8 mouse cellular contexts compared by ENCODE assay signal in genomic region chr2:174074621-174075020, GRCm38 (mm10). TPM values are rescaled to one million over a fixed set of nuclear protein-coding genes. Genes with fewer than 3 reads are reported as not detected.
A peak's percentile ranks its signal among the peaks of the same experiment; 100 is the strongest.
DNase-seq lines count a peak whose midpoint lies in the region; ATAC-seq and TF ChIP-seq lines count a peak whose summit lies in the region.

No protein-coding gene starts in this region.

- H3K9me3 ChIP-seq in embryonic facial prominence, embryonic 11.5 days (replicated peaks; ENCODE audit: control insufficient read depth, low read length): no peaks in the 10 kb centered on the region
- H3K9me3 ChIP-seq in liver, postnatal 0 days (ENCODE audit: low read length): no peaks in the 10 kb centered on the region

- no peak for TF ChIP-seq CTCF in left cerebral cortex, adult 2 months (IDR thresholded peaks at IDR 0.05)
- no peak for TF ChIP-seq CTCF in liver, postnatal 0 days (IDR thresholded peaks at IDR 0.05; ENCODE audit: low read depth)

- peaks cover 5% of the 10 kb centered on the region for H3K4me1 ChIP-seq in embryonic facial prominence, embryonic 11.5 days (ENCODE audit: control insufficient read depth, insufficient read depth, low read length)
- peaks cover 12% of the 10 kb centered on the region for H3K4me1 ChIP-seq in liver, postnatal 0 days (ENCODE audit: insufficient read depth)

- H3K36me3 ChIP-seq in embryonic facial prominence, embryonic 11.5 days (replicated peaks; ENCODE audit: control insufficient read depth, insufficient read depth, low read depth, low read length): no peaks in the 10 kb centered on the region
- H3K36me3 ChIP-seq in liver, postnatal 0 days (replicated peaks; ENCODE audit: insufficient read depth, low read length): no peaks in the 10 kb centered on the region

- no peaks in the 10 kb centered on the region for H3K27me3 ChIP-seq in embryonic facial prominence, embryonic 11.5 days (ENCODE audit: control insufficient read depth, insufficient read depth, low read length)
- no peaks in the 10 kb centered on the region for H3K27me3 ChIP-seq in liver, postnatal 0 days (ENCODE audit: insufficient read depth, low read length)

- WGBS in embryonic facial prominence, embryonic 11.5 days: 0% methylated on average over 7 of the region's 13 CpGs
- 0% methylated on average over 8 of the region's 13 CpGs for WGBS in liver, postnatal 0 days (ENCODE audit: insufficient replicate concordance)

- intact Hi-C loops in left cerebral cortex, adult 2 months (cut with DNase I): loop anchor here (5.0 to 10.0 kb wide), 2 partner anchors 223 to 410 kb away; no protein-coding TSS in a partner anchor
- intact Hi-C loops in left cerebral cortex, postnatal 14 days (cut with DNase I): loop anchor here (5.0 to 10.0 kb wide), 2 partner anchors 208 to 490 kb away; partner anchors contain the start of gene Gnas

- TF ChIP-seq EP300 in liver, postnatal 0 days (IDR thresholded peaks at IDR 0.05; ENCODE audit: low read depth): no peak

- peak overlapping the region; percentile 71 for H3K9ac ChIP-seq in embryonic facial prominence, embryonic 11.5 days (replicated peaks; ENCODE audit: low read length)
- H3K9ac ChIP-seq in liver, postnatal 0 days (replicated peaks): peak overlapping the region; percentile 60

- peak overlapping the region; percentile 80; the same call in 1 of the 2 replicates for H3K4me3 ChIP-seq in left cerebral cortex, adult 2 months
- peak overlapping the region; percentile 32 for H3K4me3 ChIP-seq in embryonic facial prominence, embryonic 11.5 days (ENCODE audit: low read depth, low read length)
- H3K4me3 ChIP-seq in liver, postnatal 0 days (ENCODE audit: low read depth, low read length): peak overlapping the region; percentile 34

- peak overlapping the region; percentile 73 for H3K4me2 ChIP-seq in embryonic facial prominence, embryonic 11.5 days (ENCODE audit: low read depth, low read length)
- H3K4me2 ChIP-seq in liver, postnatal 0 days (ENCODE audit: low read depth, low read length): peak overlapping the region; percentile 99

- no peak for DNase-seq in left cerebral cortex, adult 2 months (ENCODE audit: extremely low spot score in 1 of 2, low spot score in 2 of 2)
- no peak for DNase-seq in left cerebral cortex, postnatal 14 days (ENCODE audit: low spot score in 2 of 2)
- DNase-seq in embryonic facial prominence, embryonic 11.5 days (ENCODE audit: low spot score): peak; percentile 73
- peak; percentile 53 for DNase-seq in forelimb bud, embryonic 11.5 days (ENCODE audit: low read depth, low spot score)
- DNase-seq in liver, postnatal 0 days: no peak
- no peak for DNase-seq in urinary bladder, postnatal 36 days (ENCODE audit: low spot score in 2 of 2)
- no peak for DNase-seq in urinary bladder, postnatal 25 days (ENCODE audit: low spot score)
- no peak for DNase-seq in right cerebral cortex, postnatal 14 days

- peak; percentile 31; the same call in 1 of the 2 replicates for ATAC-seq in embryonic facial prominence, embryonic 11.5 days (replicated peaks; ENCODE audit: insufficient number of reproducible peaks, low FRiP score, low TSS enrichment, low read depth)
- ATAC-seq in liver, postnatal 0 days: no peak

- peak overlapping the region; percentile 89; the same call in 1 of the 2 replicates for H3K27ac ChIP-seq in left cerebral cortex, adult 2 months
- peak overlapping the region; percentile 94 for H3K27ac ChIP-seq in embryonic facial prominence, embryonic 11.5 days (replicated peaks; ENCODE audit: low read depth, low read length)
- peak overlapping the region; percentile 83; the same call in 1 of the 2 replicates for H3K27ac ChIP-seq in liver, postnatal 0 days (ENCODE audit: low read depth)

RNA-seq across cellular contexts. Expression of gene Stx16, which starts 1.5 kb away (rescaled TPM):
- total RNA-seq in left cerebral cortex, adult 2 months (2021): 10 to 100 TPM; 57.5 to 62.2 TPM
- total RNA-seq in left cerebral cortex, postnatal 14 days (2021): 10 to 100 TPM; 40.2 to 41.2 TPM
- 6.7 and 7.8 TPM in 2 replicates for polyA plus RNA-seq in embryonic facial prominence, embryonic 11.5 days (2014; fragmentation: Nextera tagmentation; extraction: Ambion mirVana)
- 2.4 and 2.9 TPM in 2 replicates for polyA plus RNA-seq in liver, postnatal 0 days (2015; fragmentation: Nextera tagmentation; extraction: Ambion mirVana)

RNA-seq across cellular contexts. Expression of gene Npepl1, which starts 35.5 kb away (rescaled TPM):
- 10 to 100 TPM; 12.8 to 13.7 TPM for total RNA-seq in left cerebral cortex, adult 2 months (2021)
- total RNA-seq in left cerebral cortex, postnatal 14 days (2021): 10 to 100 TPM; 12.2 to 14.1 TPM
- 31.3 and 32.9 TPM in 2 replicates for polyA plus RNA-seq in embryonic facial prominence, embryonic 11.5 days (2014; fragmentation: Nextera tagmentation; extraction: Ambion mirVana)
- 30.8 and 32.0 TPM in 2 replicates for polyA plus RNA-seq in liver, postnatal 0 days (2015; fragmentation: Nextera tagmentation; extraction: Ambion mirVana)

Comparison
In these comparisons a context has a peak if more than half of its experiments do, and no peak if none do; other contexts are left out.
1. DNase-seq: peak in embryonic facial prominence, embryonic 11.5 days (single experiment) and forelimb bud, embryonic 11.5 days (single experiment); none in left cerebral cortex, adult 2 months (0 of 2), left cerebral cortex, postnatal 14 days (0 of 2), liver, postnatal 0 days (single experiment), urinary bladder, postnatal 36 days (0 of 2), urinary bladder, postnatal 25 days (single experiment) and right cerebral cortex, postnatal 14 days (single experiment).
2. Peak in every context shown above with its lines, with median percentiles within 50 percentile points of each other: H3K27ac ChIP-seq and H3K4me3 ChIP-seq.